Mouse (Mus musculus): Measurements from ENCODE around the gene Abraxas1. TPM values are rescaled to one million over a fixed set of nuclear protein-coding genes. Genes with fewer than 3 reads are reported as not detected.

Abraxas1 gene
- polyA plus RNA-seq, 1 experiment from 2014 or later: 17.2 TPM

GRCm38 (mm10) chr5:100775778-100776404 is 44.9 kb downstream of the Abraxas1 start:
- no peak for DNase-seq (ENCODE audit: low spot score)

GRCm38 (mm10) chr5:100771575-100771974 is 49.2 kb downstream of the Abraxas1 start:
- no peak for DNase-seq (ENCODE audit: low spot score)
- Histone ChIP-seq H3K9me3 (ENCODE audit: control insufficient read depth, low read length) (no peaks in the 10 kb centered on the region), H3K4me1 (ENCODE audit: control insufficient read depth, insufficient read depth, low read length) (no peaks in the 10 kb centered on the region), H3K4me3 (ENCODE audit: low read depth, low read length) (no peak overlapping the region), H3K36me3 (ENCODE audit: control insufficient read depth, insufficient read depth, low read length) (peaks cover 84% of the 10 kb centered on the region), H3K27ac (replicated peaks; ENCODE audit: low read depth, low read length) (no peak overlapping the region), H3K4me2 (ENCODE audit: low read depth, low read length) (no peak overlapping the region), H3K9ac (ENCODE audit: low read depth, low read length) (no peak overlapping the region), H3K27me3 (replicated peaks; ENCODE audit: control insufficient read depth, insufficient read depth, low read length) (no peaks in the 10 kb centered on the region)
- no peak for ATAC-seq (ENCODE audit: low read depth)
- 97% methylated on average over 4 of the region's 4 CpGs for WGBS

More at GRCm38 (mm10) chr5:100775778-100776404, 44.9 kb downstream of the Abraxas1 start:
- no peaks in the 10 kb centered on the region for H3K9me3 ChIP-seq (ENCODE audit: control insufficient read depth, low read length)
- 89% methylated on average over 13 of the region's 13 CpGs for whole genome bisulfite sequencing
- H3K4me1 ChIP-seq (ENCODE audit: control insufficient read depth, insufficient read depth, low read length): no peaks in the 10 kb centered on the region
- H3K27me3 ChIP-seq (replicated peaks; ENCODE audit: control insufficient read depth, insufficient read depth, low read length): no peaks in the 10 kb centered on the region
- no peak overlapping the region for H3K4me2 ChIP-seq (ENCODE audit: low read depth, low read length)
- H3K27ac ChIP-seq (replicated peaks; ENCODE audit: low read depth, low read length): no peak overlapping the region
- ATAC-seq (ENCODE audit: low read depth): no peak
- H3K4me3 ChIP-seq (ENCODE audit: low read depth, low read length): no peak overlapping the region
- H3K36me3 ChIP-seq (ENCODE audit: control insufficient read depth, insufficient read depth, low read length): peaks cover 79% of the 10 kb centered on the region
- no peak overlapping the region for H3K9ac ChIP-seq (ENCODE audit: low read depth, low read length)

- no peaks in the 10 kb centered on the region for H3K27me3 ChIP-seq (replicated peaks; ENCODE audit: control insufficient read depth, insufficient read depth, low read length)
- ATAC-seq (ENCODE audit: low read depth): no peak
- WGBS: 91% methylated on average over 7 of the region's 7 CpGs
- peaks cover 78% of the 10 kb centered on the region for H3K36me3 ChIP-seq (ENCODE audit: control insufficient read depth, insufficient read depth, low read length)
- no peak overlapping the region for H3K4me2 ChIP-seq (ENCODE audit: low read depth, low read length)
- no peak overlapping the region for H3K4me3 ChIP-seq (ENCODE audit: low read depth, low read length)
- no peak for DNase-seq (ENCODE audit: low spot score)
- no peak overlapping the region for H3K9ac ChIP-seq (ENCODE audit: low read depth, low read length)
- no peak overlapping the region for H3K27ac ChIP-seq (replicated peaks; ENCODE audit: low read depth, low read length)
- H3K4me1 ChIP-seq (ENCODE audit: control insufficient read depth, insufficient read depth, low read length): no peaks in the 10 kb centered on the region
- H3K9me3 ChIP-seq (ENCODE audit: control insufficient read depth, low read length): no peaks in the 10 kb centered on the region
These were observed 54.7 kb downstream of the Abraxas1 start for GRCm38 (mm10) chr5:100766026-100766425.

GRCm38 (mm10) chr5:100761736-100762135 is 59.0 kb downstream of the Abraxas1 start:
- peaks cover 38% of the 10 kb centered on the region; the same call in 1 of the 2 replicates for H3K36me3 ChIP-seq (ENCODE audit: control insufficient read depth, insufficient read depth, low read length)
- no peak for ATAC-seq (ENCODE audit: low read depth)
- no peak overlapping the region for H3K9ac ChIP-seq (ENCODE audit: low read depth, low read length)
- no peaks in the 10 kb centered on the region for H3K4me1 ChIP-seq (ENCODE audit: control insufficient read depth, insufficient read depth, low read length)
- H3K27ac ChIP-seq (replicated peaks; ENCODE audit: low read depth, low read length): no peak overlapping the region
- no peak for DNase-seq (ENCODE audit: low spot score)
- H3K4me3 ChIP-seq (ENCODE audit: low read depth, low read length): no peak overlapping the region
- H3K4me2 ChIP-seq (ENCODE audit: low read depth, low read length): no peak overlapping the region
- WGBS: 84% methylated on average over 7 of the region's 7 CpGs
- no peaks in the 10 kb centered on the region for H3K27me3 ChIP-seq (replicated peaks; ENCODE audit: control insufficient read depth, insufficient read depth, low read length)
- H3K9me3 ChIP-seq (ENCODE audit: control insufficient read depth, low read length): no peaks in the 10 kb centered on the region

GRCm38 (mm10) chr5:100760049-100760663 is 60.6 kb downstream of the Abraxas1 start:
- DNase-seq (ENCODE audit: low spot score) (no peak), ATAC-seq (ENCODE audit: low read depth) (no peak)
- Histone ChIP-seq H3K9me3 (ENCODE audit: control insufficient read depth, low read length) (no peaks in the 10 kb centered on the region), H3K27me3 (replicated peaks; ENCODE audit: control insufficient read depth, insufficient read depth, low read length) (no peaks in the 10 kb centered on the region), H3K4me2 (ENCODE audit: low read depth, low read length) (no peak overlapping the region), H3K4me1 (ENCODE audit: control insufficient read depth, insufficient read depth, low read length) (no peaks in the 10 kb centered on the region), H3K4me3 (ENCODE audit: low read depth, low read length) (no peak overlapping the region), H3K36me3 (ENCODE audit: control insufficient read depth, insufficient read depth, low read length) (peaks cover 23% of the 10 kb centered on the region; the same call in 1 of the 2 replicates), H3K9ac (ENCODE audit: low read depth, low read length) (no peak overlapping the region), H3K27ac (replicated peaks; ENCODE audit: low read depth, low read length) (no peak overlapping the region)
- WGBS: 84% methylated on average over 10 of the region's 10 CpGs

GRCm38 (mm10) chr5:100758121-100758520 is 62.6 kb downstream of the Abraxas1 start:
- WGBS: 91% methylated on average over 5 of the region's 5 CpGs
- H3K36me3 ChIP-seq (ENCODE audit: control insufficient read depth, insufficient read depth, low read length): peaks cover 3% of the 10 kb centered on the region; the same call in 1 of the 2 replicates
- ATAC-seq (ENCODE audit: low read depth) (no peak), DNase-seq (ENCODE audit: low spot score) (no peak)
- H3K27me3 ChIP-seq (replicated peaks; ENCODE audit: control insufficient read depth, insufficient read depth, low read length): no peaks in the 10 kb centered on the region
- no peak overlapping the region for H3K9ac ChIP-seq (ENCODE audit: low read depth, low read length)
- no peaks in the 10 kb centered on the region for H3K4me1 ChIP-seq (ENCODE audit: control insufficient read depth, insufficient read depth, low read length)
- H3K4me3 ChIP-seq (ENCODE audit: low read depth, low read length): no peak overlapping the region
- no peak overlapping the region for H3K4me2 ChIP-seq (ENCODE audit: low read depth, low read length)
- no peak overlapping the region for H3K27ac ChIP-seq (replicated peaks; ENCODE audit: low read depth, low read length)
- H3K9me3 ChIP-seq (ENCODE audit: control insufficient read depth, low read length): no peaks in the 10 kb centered on the region

Other genes starting within 250 kb of the Abraxas1 start
- 8.6 TPM in 2 replicates for gene Plac8, start 248.7 kb downstream of the Abraxas1 start, polyA plus RNA-seq (2014; fragmentation: Nextera tagmentation; extraction: Ambion mirVana)
- gene Coq2, start 145.8 kb downstream of the Abraxas1 start, polyA plus RNA-seq (2014; fragmentation: Nextera tagmentation; extraction: Ambion mirVana): 59.7 and 61.8 TPM in 2 replicates
- 5.3 and 5.9 TPM in 2 replicates for gene Hpse, start 101.2 kb downstream of the Abraxas1 start, polyA plus RNA-seq (2014; fragmentation: Nextera tagmentation; extraction: Ambion mirVana)
- 9.6 and 15.4 TPM in 2 replicates for gene Helq, start 22.4 kb downstream of the Abraxas1 start, polyA plus RNA-seq (2014; fragmentation: Nextera tagmentation; extraction: Ambion mirVana)
- 148 and 153 TPM in 2 replicates for gene Mrps18c, start 22.3 kb downstream of the Abraxas1 start, polyA plus RNA-seq (2014; fragmentation: Nextera tagmentation; extraction: Ambion mirVana)
- 0.45 and 1.5 TPM in 2 replicates for gene Gpat3, start 24.7 kb upstream of the Abraxas1 start, polyA plus RNA-seq (2014; fragmentation: Nextera tagmentation; extraction: Ambion mirVana)

Data from embryonic facial prominence, embryonic 14.5 days (tissue).